Mouse (Mus musculus): Measurements from ENCODE around the gene Celf6. TPM values are rescaled to one million over a fixed set of nuclear protein-coding genes. Genes with fewer than 3 reads are reported as not detected.

Gene Celf6
- total and polyA plus RNA-seq, 3 experiments = not detected

GRCm38 (mm10) chr9:59539441-59540137, 38.1 kb upstream of the Celf6 start, which contains the start of the genes Hexa and Tmem202:
Hexa (plus strand) TSS chr9:59539540.
Tmem202 (minus strand) TSS chr9:59539847.
- in situ Hi-C loops (cut with MboI; ENCODE audit: low pct_ligation_motif_present, low pct_unique_long_range_greater_than_20kb, low sequenced_read_pairs) (no loop called here), dilution Hi-C loops (cut with MboI; ENCODE audit: extremely low pct_ligation_motif_present, extremely low pct_unique_long_range_greater_than_20kb, low sequenced_read_pairs) (no loop called here)
- peak within 1 kb of the TSS; percentile 81 for H3K9ac ChIP-seq (ENCODE audit: insufficient read depth, low read depth)
- DNase-seq (ENCODE audit: extremely low read depth) = peak; percentile 61
- peak within 1 kb of the TSS; percentile 37; the same call in 1 of the 2 replicates for H3K27ac ChIP-seq (ENCODE audit: insufficient read depth, low read depth)
- H3K4me3 ChIP-seq (replicated peaks in 1 of 3; ENCODE audit: low read depth in 2 of 3, low read length in 2 of 3, poor library complexity in 1 of 3) = peak within 1 kb of the TSS; percentile 67 to 73 (median 70)
- peaks cover 17 to 45% of the 10 kb centered on the region in 2 experiments for H3K4me1 ChIP-seq (ENCODE audit: control insufficient read depth in 1 of 2, insufficient read depth in 2 of 2)
- TF ChIP-seq KAT2A (IDR thresholded peaks at IDR 0.05; ENCODE audit: insufficient replicate concordance, low read length) (0 out of 2 replicates have a peak, but pooled peaks have one; percentile 37), ZC3H11A (IDR thresholded peaks at IDR 0.05; ENCODE audit: low read depth, low read length) (no peak), MYC (IDR thresholded peaks at IDR 0.05; ENCODE audit: low read depth, low read length) (peak; percentile 50; the same call in 1 of the 2 replicates), MAZ (IDR thresholded peaks at IDR 0.05; ENCODE audit: low read depth, low read length) (no peak), MAFK (IDR thresholded peaks at IDR 0.05; ENCODE audit: insufficient replicate concordance, low read length) (no peak), NRF1 (IDR thresholded peaks at IDR 0.05; ENCODE audit: low read depth, low read length) (peak; percentile 76), USF2 (conservative IDR thresholded peaks at IDR 0.05; ENCODE audit: low read depth, low read length) (peak; percentile 94), MXI1 (IDR thresholded peaks at IDR 0.05; ENCODE audit: low read depth, low read length) (peak; percentile 91), CHD2 (IDR thresholded peaks at IDR 0.05; ENCODE audit: low read length) (no peak), IRF4 (IDR thresholded peaks at IDR 0.05; ENCODE audit: low read depth, low read length) (no peak; the same call in none of the 2 replicates), ZMIZ1 (IDR thresholded peaks at IDR 0.05; ENCODE audit: low read depth, low read length) (peak; percentile 61; the same call in 1 of the 2 replicates), JUN (IDR thresholded peaks at IDR 0.05; ENCODE audit: insufficient read depth, low read depth, low read length) (no peak), ZNF384 (IDR thresholded peaks at IDR 0.05; ENCODE audit: low read depth, low read length) (no peak), POLR2A (IDR thresholded peaks at IDR 0.05; ENCODE audit: low read depth, low read length) (peak; percentile 72), RCOR1 (conservative IDR thresholded peaks at IDR 0.05; ENCODE audit: low read depth, low read length) (0 out of 2 replicates have a peak, but pooled peaks have one; percentile 77), POLR2AphosphoS2 (IDR thresholded peaks at IDR 0.05; ENCODE audit: low read depth, low read length) (no peak), SIN3A (IDR thresholded peaks at IDR 0.05; ENCODE audit: low read length) (peak; percentile 85), GABPA (IDR thresholded peaks at IDR 0.05; ENCODE audit: insufficient replicate concordance, low read depth, low read length) (no peak), ZKSCAN1 (IDR thresholded peaks at IDR 0.05; ENCODE audit: borderline replicate concordance, low read depth, low read length) (no peak), USF1 (IDR thresholded peaks at IDR 0.05; ENCODE audit: low read depth, low read length) (peak; percentile 95), SMC3 (IDR thresholded peaks at IDR 0.05; ENCODE audit: low read depth, low read length) (no peak), CHD1 (IDR thresholded peaks at IDR 0.05; ENCODE audit: low read depth, low read length) (peak; percentile 40; the same call in 1 of the 2 replicates), EP300 (IDR thresholded peaks at IDR 0.05; ENCODE audit: low read length) (no peak), RAD21 (IDR thresholded peaks at IDR 0.05; ENCODE audit: low read depth, low read length) (no peak), ETS1 (conservative IDR thresholded peaks at IDR 0.05; ENCODE audit: low read depth, low read length) (peak; percentile 77), TBP (conservative IDR thresholded peaks at IDR 0.05; ENCODE audit: low read depth, low read length) (0 out of 2 replicates have a peak, but pooled peaks have one; percentile 31), JUND (conservative IDR thresholded peaks at IDR 0.05; ENCODE audit: low read depth, low read length) (no peak), HCFC1 (IDR thresholded peaks at IDR 0.05; ENCODE audit: low read depth, low read length) (peak; percentile 69), E2F4 (IDR thresholded peaks at IDR 0.05; ENCODE audit: insufficient replicate concordance, low read depth, low read length) (no peak), BHLHE40 (IDR thresholded peaks at IDR 0.05; ENCODE audit: low read depth, low read length) (peak; percentile 99), ELF1 (IDR thresholded peaks at IDR 0.05; ENCODE audit: low read depth, low read length) (no peak; the same call in none of the 2 replicates), MEF2A (IDR thresholded peaks at IDR 0.05; ENCODE audit: borderline replicate concordance, low read depth, low read length) (no peak), PAX5 (IDR thresholded peaks at IDR 0.05; ENCODE audit: low read length) (no peak), MAX (IDR thresholded peaks at IDR 0.05; ENCODE audit: low read length) (peak; percentile 95), TCF12 (IDR thresholded peaks at IDR 0.05; ENCODE audit: low read depth, low read length) (peak; percentile 62; the same call in 1 of the 2 replicates), UBTF (IDR thresholded peaks at IDR 0.05; ENCODE audit: low read depth, low read length) (0 out of 2 replicates have a peak, but pooled peaks have one; percentile 15), CTCF (conservative IDR thresholded peaks at IDR 0.05 in 1 of 2, IDR thresholded peaks at IDR 0.05 in 1 of 2; ENCODE audit: low read depth in 2 of 2, low read length in 2 of 2) (no peak), NELFE (IDR thresholded peaks at IDR 0.05; ENCODE audit: low read depth, low read length) (peak; percentile 63; the same call in 1 of the 2 replicates)
- H3K9me3 ChIP-seq (replicated peaks; ENCODE audit: low read length) = no peaks in the 10 kb centered on the region
- peaks cover 0 to 6% of the 10 kb centered on the region in 2 experiments for H3K36me3 ChIP-seq (replicated peaks in 1 of 2; ENCODE audit: control insufficient read depth in 1 of 2, insufficient read depth in 1 of 2, low read length in 1 of 2)
- H3K79me2 ChIP-seq (replicated peaks; ENCODE audit: control insufficient read depth, extremely low read depth, insufficient read depth, poor library complexity, severe bottlenecking) = peaks cover 18% of the 10 kb centered on the region
- H3K27me3 ChIP-seq (replicated peaks) = no peaks in the 10 kb centered on the region
- peak within 1 kb of the TSS; percentile 76 for H3K4me2 ChIP-seq (ENCODE audit: insufficient read depth, low read depth, poor library complexity, severe bottlenecking)

Measured in CH12.LX (cell line).